Mouse (Mus musculus): Measurements from ENCODE around the gene Efna5. TPM values are rescaled to one million over a fixed set of nuclear protein-coding genes. Genes with fewer than 3 reads are reported as not detected.

The Efna5 gene
- total and polyA plus RNA-seq, 3 experiments: 0.04 to 0.23 TPM; not detected in 1

- H3K4me1 ChIP-seq (ENCODE audit: control insufficient read depth in 1 of 2, insufficient read depth in 2 of 2): no peaks in the 10 kb centered on the region
- TF ChIP-seq MEF2A (IDR thresholded peaks at IDR 0.05; ENCODE audit: borderline replicate concordance, low read depth, low read length): no peak
- dilution Hi-C loops (cut with MboI; ENCODE audit: extremely low pct_ligation_motif_present, extremely low pct_unique_long_range_greater_than_20kb, low sequenced_read_pairs): no loop called here
These were observed 116.0 kb downstream of the Efna5 start for GRCm38 (mm10) chr17:62765165-62765564.

GRCm38 (mm10) chr17:62756951-62757350 lies 124.2 kb downstream of the Efna5 start:
- H3K9me3 ChIP-seq (replicated peaks; ENCODE audit: low read length): no peaks in the 10 kb centered on the region
- DNase-seq (ENCODE audit: extremely low read depth): no peak
- H3K4me1 ChIP-seq (ENCODE audit: control insufficient read depth in 1 of 2, insufficient read depth in 2 of 2): no peaks in the 10 kb centered on the region
- no peaks in the 10 kb centered on the region for H3K79me2 ChIP-seq (replicated peaks; ENCODE audit: control insufficient read depth, extremely low read depth, insufficient read depth, poor library complexity, severe bottlenecking)
- in situ Hi-C loops (cut with MboI; ENCODE audit: low pct_ligation_motif_present, low pct_unique_long_range_greater_than_20kb, low sequenced_read_pairs) (no loop called here), dilution Hi-C loops (cut with MboI; ENCODE audit: extremely low pct_ligation_motif_present, extremely low pct_unique_long_range_greater_than_20kb, low sequenced_read_pairs) (no loop called here)
- TF ChIP-seq POLR2A (IDR thresholded peaks at IDR 0.05; ENCODE audit: low read depth, low read length) (no peak), NELFE (IDR thresholded peaks at IDR 0.05; ENCODE audit: low read depth, low read length) (no peak), ZC3H11A (IDR thresholded peaks at IDR 0.05; ENCODE audit: low read depth, low read length) (no peak), SMC3 (IDR thresholded peaks at IDR 0.05; ENCODE audit: low read depth, low read length) (no peak)
- H3K27me3 ChIP-seq (replicated peaks): no peaks in the 10 kb centered on the region
- no peak overlapping the region for H3K4me3 ChIP-seq (replicated peaks in 1 of 3; ENCODE audit: low read depth in 2 of 3, low read length in 2 of 3, poor library complexity in 1 of 3)
- H3K36me3 ChIP-seq (replicated peaks in 1 of 2; ENCODE audit: control insufficient read depth in 1 of 2, insufficient read depth in 1 of 2, low read length in 1 of 2): no peaks in the 10 kb centered on the region
- no peak overlapping the region for H3K4me2 ChIP-seq (ENCODE audit: insufficient read depth, low read depth, poor library complexity, severe bottlenecking)
- no peak overlapping the region for H3K9ac ChIP-seq (ENCODE audit: insufficient read depth, low read depth)
- no peak overlapping the region for H3K27ac ChIP-seq (ENCODE audit: insufficient read depth, low read depth)

More at GRCm38 (mm10) chr17:62765165-62765564, 116.0 kb downstream of the Efna5 start:
- DNase-seq (ENCODE audit: extremely low read depth): no peak
- no peak overlapping the region for H3K4me3 ChIP-seq (replicated peaks in 1 of 3; ENCODE audit: low read depth in 2 of 3, low read length in 2 of 3, poor library complexity in 1 of 3)
- in situ Hi-C loops (cut with MboI; ENCODE audit: low pct_ligation_motif_present, low pct_unique_long_range_greater_than_20kb, low sequenced_read_pairs): no loop called here
- H3K9me3 ChIP-seq (replicated peaks; ENCODE audit: low read length): no peaks in the 10 kb centered on the region
- no peaks in the 10 kb centered on the region for H3K79me2 ChIP-seq (replicated peaks; ENCODE audit: control insufficient read depth, extremely low read depth, insufficient read depth, poor library complexity, severe bottlenecking)
- no peak overlapping the region for H3K9ac ChIP-seq (ENCODE audit: insufficient read depth, low read depth)
- H3K36me3 ChIP-seq (replicated peaks in 1 of 2; ENCODE audit: control insufficient read depth in 1 of 2, insufficient read depth in 1 of 2, low read length in 1 of 2): no peaks in the 10 kb centered on the region
- no peaks in the 10 kb centered on the region for H3K27me3 ChIP-seq (replicated peaks)
- no peak overlapping the region for H3K27ac ChIP-seq (ENCODE audit: insufficient read depth, low read depth)
- H3K4me2 ChIP-seq (ENCODE audit: insufficient read depth, low read depth, poor library complexity, severe bottlenecking): no peak overlapping the region

GRCm38 (mm10) chr17:62755635-62756034 lies 125.5 kb downstream of the Efna5 start:
- Histone ChIP-seq H3K27me3 (replicated peaks) (no peaks in the 10 kb centered on the region), H3K9me3 (replicated peaks; ENCODE audit: low read length) (no peaks in the 10 kb centered on the region), H3K4me2 (ENCODE audit: insufficient read depth, low read depth, poor library complexity, severe bottlenecking) (no peak overlapping the region), H3K9ac (ENCODE audit: insufficient read depth, low read depth) (no peak overlapping the region), H3K36me3 (replicated peaks in 1 of 2; ENCODE audit: control insufficient read depth in 1 of 2, insufficient read depth in 1 of 2, low read length in 1 of 2) (no peaks in the 10 kb centered on the region), H3K4me3 (replicated peaks in 1 of 3; ENCODE audit: low read depth in 2 of 3, low read length in 2 of 3, poor library complexity in 1 of 3) (no peak overlapping the region), H3K27ac (ENCODE audit: insufficient read depth, low read depth) (no peak overlapping the region), H3K79me2 (replicated peaks; ENCODE audit: control insufficient read depth, extremely low read depth, insufficient read depth, poor library complexity, severe bottlenecking) (no peaks in the 10 kb centered on the region), H3K4me1 (ENCODE audit: control insufficient read depth in 1 of 2, insufficient read depth in 2 of 2) (no peaks in the 10 kb centered on the region)
- in situ Hi-C loops (cut with MboI; ENCODE audit: low pct_ligation_motif_present, low pct_unique_long_range_greater_than_20kb, low sequenced_read_pairs) (no loop called here), dilution Hi-C loops (cut with MboI; ENCODE audit: extremely low pct_ligation_motif_present, extremely low pct_unique_long_range_greater_than_20kb, low sequenced_read_pairs) (no loop called here)
- DNase-seq (ENCODE audit: extremely low read depth): no peak
- TF ChIP-seq MAZ (IDR thresholded peaks at IDR 0.05; ENCODE audit: low read depth, low read length) (no peak), POLR2A (IDR thresholded peaks at IDR 0.05; ENCODE audit: low read depth, low read length) (no peak), E2F4 (IDR thresholded peaks at IDR 0.05; ENCODE audit: insufficient replicate concordance, low read depth, low read length) (no peak), ETS1 (conservative IDR thresholded peaks at IDR 0.05; ENCODE audit: low read depth, low read length) (no peak), MAFK (IDR thresholded peaks at IDR 0.05; ENCODE audit: insufficient replicate concordance, low read length) (no peak)

Measured in CH12.LX (cell line).